Mouse (Mus musculus) adrenal gland, adult 18-20 months (tissue): Measurements from ENCODE around the gene Slitrk4. TPM values are rescaled to one million over a fixed set of nuclear protein-coding genes. Genes with fewer than 3 reads are reported as not detected.

Experiments
- DNase-seq, 2 experiments: peaks; one replicate each; pipeline ENCODE4 v3.0.0; 2021 to 2022; ENCODE audit warnings: low spot score in 2 of 2
- long read RNA-seq, 2 experiments: library from polyadenylated mRNA; stranded (forward); transcript quantifications; one replicate each; pipeline ENCODE4 v2.0.0; 2021
- total RNA-seq, 2 experiments: library from RNA; stranded (reverse); gene quantifications; 1 replicate in 1 of 2; 2 replicates in 1 of 2; pipeline ENCODE4 v1.2.3; 2021

Slitrk4 gene
- total RNA-seq, result under 1 TPM; 0.13 TPM
- long read RNA-seq, experiment 1, result 0 reads
- long read RNA-seq, experiment 2, result 0 reads

DNA sequence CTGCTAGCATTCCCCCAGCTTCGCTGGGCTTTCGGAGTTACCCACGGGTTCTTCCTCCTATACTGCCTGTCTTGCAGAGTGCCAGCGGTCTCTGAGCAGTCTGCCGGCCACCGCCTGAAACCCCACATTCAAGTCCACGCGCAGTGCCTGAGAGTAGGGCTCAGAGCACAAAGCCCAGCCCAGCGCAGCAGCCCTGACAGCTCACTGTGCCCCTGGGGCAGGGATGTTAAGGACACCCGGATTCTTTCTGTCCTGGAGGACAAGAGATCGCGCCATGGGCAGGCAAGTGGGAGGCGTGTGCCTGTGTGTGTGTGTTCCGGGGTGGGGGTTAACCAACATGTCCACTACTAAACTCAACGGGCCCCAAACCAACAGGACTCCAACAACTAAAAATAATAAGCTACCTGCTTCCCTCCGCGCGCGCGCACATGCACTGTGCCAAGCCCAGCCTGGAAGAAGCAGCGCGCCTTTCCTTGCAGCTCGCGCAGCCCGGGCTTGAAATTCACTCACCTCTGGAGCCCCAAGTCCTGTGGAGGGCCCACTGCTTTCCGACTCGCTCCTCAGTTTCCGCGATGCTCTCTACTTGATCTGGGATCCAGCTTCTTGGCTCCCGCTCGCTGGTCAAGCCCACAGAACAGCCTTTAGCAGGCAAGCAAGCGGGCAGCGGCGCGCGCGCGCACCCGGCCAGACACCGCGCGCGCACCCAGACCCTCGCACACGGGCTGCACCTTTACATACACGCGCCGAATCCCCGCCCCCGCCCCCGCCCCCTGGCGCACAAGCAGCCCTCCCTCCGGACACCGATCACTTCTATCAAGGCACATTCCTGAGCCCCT is at the start of gene Slitrk4:
TSS of gene Slitrk4 (minus strand) at position 707 of the 836 bp plus-strand sequence.
- DNase-seq, result no peak

DNA sequence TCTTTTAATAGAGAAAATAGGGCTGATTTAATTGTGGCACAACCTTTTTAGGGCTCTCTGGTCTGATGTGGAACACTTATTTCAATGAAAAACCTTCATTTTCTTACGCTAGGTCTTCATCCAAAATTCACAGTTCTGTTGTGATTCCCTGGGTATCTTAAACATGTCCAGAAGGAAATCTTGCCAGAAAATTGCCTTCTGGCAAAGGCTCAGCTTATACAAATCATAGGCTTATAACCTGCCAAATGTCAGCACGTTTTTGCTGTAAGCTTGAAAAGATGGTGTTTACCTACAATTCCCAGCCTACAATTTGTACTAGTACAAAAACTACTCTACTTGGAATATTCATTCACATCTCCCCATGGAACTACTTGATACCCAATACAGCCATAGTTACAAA is 42.7 kb upstream of the Slitrk4 start:
- DNase-seq, result no peak

DNA sequence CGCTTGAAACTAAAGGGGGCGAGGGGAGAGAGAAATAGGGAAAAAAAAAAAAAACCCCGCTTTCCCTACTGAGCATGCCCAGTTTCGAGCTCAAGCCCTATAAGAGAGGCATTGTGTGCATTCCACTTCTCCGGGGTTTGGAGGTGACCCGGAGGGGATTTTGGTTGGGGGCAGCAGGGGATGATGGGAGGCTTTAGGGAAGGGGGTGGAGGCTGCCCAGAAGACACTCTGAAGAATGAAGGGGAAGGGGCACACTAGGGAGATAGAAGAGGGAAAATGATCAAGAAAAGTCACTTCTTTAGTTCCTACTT is 1.1 kb upstream of the Slitrk4 start:
- DNase-seq, result no peak

DNA sequence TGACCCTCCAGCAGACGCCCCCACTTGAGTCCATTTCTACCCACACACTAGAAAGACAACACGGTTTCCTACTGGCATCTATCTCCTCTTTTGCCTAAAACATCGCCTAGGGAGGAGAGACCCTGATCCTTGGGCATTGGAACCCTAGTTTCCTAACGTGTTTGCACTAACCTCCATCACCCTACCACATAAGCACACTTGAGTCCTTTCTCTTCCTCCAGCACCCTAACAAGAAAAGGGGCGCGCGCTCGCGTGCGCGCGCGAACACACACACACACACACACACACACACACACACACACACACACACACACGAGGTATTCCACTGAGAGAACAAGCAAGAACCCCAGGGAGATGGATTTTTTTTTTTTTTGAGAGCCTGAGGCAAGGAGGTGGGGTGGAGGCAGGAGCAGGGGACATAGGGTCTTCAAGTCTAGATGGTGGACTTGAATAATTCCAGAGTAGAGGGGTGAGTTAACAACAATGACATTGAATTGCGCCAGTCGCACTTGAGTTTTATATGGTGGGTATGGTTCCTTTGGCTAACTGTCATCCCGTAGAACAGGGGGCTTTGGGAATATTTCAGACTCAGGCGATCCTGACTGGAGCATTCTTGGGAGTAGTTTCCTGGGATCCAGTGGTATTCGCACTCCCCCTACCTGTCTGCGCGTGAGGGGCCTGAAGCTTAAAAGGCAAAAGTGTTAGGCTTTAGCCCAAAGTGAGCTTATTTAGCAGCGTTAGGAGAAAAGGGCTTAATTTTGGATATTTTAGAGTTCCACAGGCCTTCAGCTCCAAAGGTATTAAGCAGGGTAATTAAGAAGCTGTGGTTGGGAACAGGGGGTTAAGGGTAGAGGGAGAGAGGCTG is 562 bp upstream of the Slitrk4 start:
- no peak for DNase-seq

DNA sequence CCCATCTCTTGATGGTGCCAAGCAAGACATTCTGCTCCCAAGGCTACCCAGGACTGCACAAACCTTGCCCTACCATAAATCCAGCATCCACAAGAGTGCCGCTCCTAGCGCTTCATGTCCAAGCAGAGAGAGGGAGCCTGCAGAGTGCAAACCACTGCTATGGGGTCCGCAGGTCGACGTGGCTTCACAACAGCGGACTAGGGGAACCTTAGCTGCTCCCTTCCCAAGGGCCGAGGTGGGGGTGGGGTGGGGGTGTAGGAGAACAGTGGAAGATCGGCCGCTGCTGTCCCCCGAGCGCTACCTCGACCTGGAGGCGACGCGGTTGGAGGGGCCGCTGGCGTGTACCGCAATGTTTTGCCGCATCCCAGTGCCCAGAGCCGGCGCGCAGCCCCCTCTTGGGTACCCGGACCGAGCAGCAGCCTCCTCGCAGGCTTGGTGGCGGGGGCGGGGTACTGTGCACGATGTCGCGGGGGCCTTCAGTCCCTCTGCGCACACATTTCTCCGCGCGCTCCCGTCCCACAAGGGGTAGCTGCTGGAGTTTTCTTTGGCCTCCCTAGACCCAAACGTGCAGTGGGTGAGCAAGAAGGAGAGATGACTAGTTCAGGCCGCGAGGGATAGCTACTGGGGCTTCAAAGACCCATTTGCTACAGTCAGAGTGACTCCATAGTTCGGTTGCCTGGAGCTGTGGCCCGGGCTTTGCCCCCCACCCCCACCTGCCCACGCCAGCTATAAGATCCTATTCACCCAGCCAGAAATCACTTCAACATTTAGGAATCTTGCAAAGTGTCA is 1.1 kb downstream of the Slitrk4 start:
- DNase-seq, result no peak

DNA sequence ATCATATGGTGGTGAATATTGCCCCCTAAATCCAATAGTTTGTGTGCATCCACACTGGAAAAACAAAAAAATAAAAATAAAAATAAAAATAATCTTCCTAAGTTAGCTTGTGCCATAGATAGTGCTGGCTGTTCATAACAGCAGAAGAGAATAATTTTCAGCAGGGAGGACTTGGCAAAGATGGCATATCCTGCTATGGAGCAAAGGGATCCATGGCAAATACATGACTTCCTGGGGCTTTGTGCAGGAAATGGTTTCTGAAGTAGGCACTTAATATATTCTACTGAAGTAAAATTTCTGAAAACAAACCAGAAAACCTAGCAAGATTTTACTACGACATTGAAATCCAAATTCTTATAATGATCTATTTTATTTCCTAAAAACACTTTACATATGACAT is 13.3 kb downstream of the Slitrk4 start:
- no peak for DNase-seq

Other genes starting within 250 kb of the Slitrk4 start
- not detected for gene Gm6760, start 124.8 kb downstream of the Slitrk4 start, total RNA-seq
- not detected for gene 3830417A13Rik, start 103.4 kb downstream of the Slitrk4 start, total RNA-seq